Mouse (Mus musculus): ENCODE results near the gene Cd300e. TPM values are rescaled to one million over a fixed set of nuclear protein-coding genes. Genes with fewer than 3 reads are reported as not detected.

Gene Cd300e
- 0.12 TPM in 1 of 2 replicates, not detected in the other for polyA plus RNA-seq (2012; rRNA removed)

GRCm38 (mm10) chr11:115062077-115062476 is at the start of gene Cd300e:
Cd300e (minus strand) TSS chr11:115062177.
- DNase-seq: no peak
- TF ChIP-seq POLR2A (IDR thresholded peaks at IDR 0.05; ENCODE audit: control insufficient read depth, extremely low read depth, insufficient read depth, low read length, poor library complexity): no peak
- WGBS: 7% methylated on average over 5 of the region's 5 CpGs
- Histone ChIP-seq H3K27me3 (ENCODE audit: control insufficient read depth, insufficient read depth, low read length) (no peaks in the 10 kb centered on the region; the same call in 1 of the 2 replicates), H3K36me3 (ENCODE audit: control insufficient read depth, insufficient read depth, low read length) (no peaks in the 10 kb centered on the region), H3K4me3 (ENCODE audit: control insufficient read depth, insufficient read depth, low read length) (no peak within 1 kb of the TSS), H3K4me1 (replicated peaks; ENCODE audit: control insufficient read depth, insufficient read depth, low read length) (no peaks in the 10 kb centered on the region), H3K27ac (ENCODE audit: control insufficient read depth, insufficient read depth, low read length) (no peak within 1 kb of the TSS)

GRCm38 (mm10) chr11:115110271-115110670 is 48.3 kb upstream of the Cd300e start:
- Histone ChIP-seq H3K36me3 (ENCODE audit: control insufficient read depth, insufficient read depth, low read length) (no peaks in the 10 kb centered on the region), H3K4me3 (ENCODE audit: control insufficient read depth, insufficient read depth, low read length) (no peak overlapping the region), H3K27ac (ENCODE audit: control insufficient read depth, insufficient read depth, low read length) (no peak overlapping the region), H3K27me3 (ENCODE audit: control insufficient read depth, insufficient read depth, low read length) (no peaks in the 10 kb centered on the region), H3K4me1 (replicated peaks; ENCODE audit: control insufficient read depth, insufficient read depth, low read length) (no peaks in the 10 kb centered on the region)
- 62% methylated on average over 4 of the region's 5 CpGs for WGBS
- no peak for TF ChIP-seq CTCF (IDR thresholded peaks at IDR 0.05; ENCODE audit: borderline replicate concordance, control insufficient read depth, extremely low read depth, insufficient read depth, low read length, poor library complexity)
- no peak for TF ChIP-seq POLR2A (IDR thresholded peaks at IDR 0.05; ENCODE audit: control insufficient read depth, extremely low read depth, insufficient read depth, low read length, poor library complexity)
- no peak for DNase-seq

GRCm38 (mm10) chr11:115108176-115108575 is 46.2 kb upstream of the Cd300e start:
- Histone ChIP-seq H3K36me3 (ENCODE audit: control insufficient read depth, insufficient read depth, low read length) (no peaks in the 10 kb centered on the region), H3K27me3 (ENCODE audit: control insufficient read depth, insufficient read depth, low read length) (no peaks in the 10 kb centered on the region), H3K4me3 (ENCODE audit: control insufficient read depth, insufficient read depth, low read length) (no peak overlapping the region), H3K4me1 (replicated peaks; ENCODE audit: control insufficient read depth, insufficient read depth, low read length) (no peaks in the 10 kb centered on the region), H3K27ac (ENCODE audit: control insufficient read depth, insufficient read depth, low read length) (no peak overlapping the region)
- TF ChIP-seq CTCF (IDR thresholded peaks at IDR 0.05; ENCODE audit: borderline replicate concordance, control insufficient read depth, extremely low read depth, insufficient read depth, low read length, poor library complexity): no peak
- TF ChIP-seq POLR2A (IDR thresholded peaks at IDR 0.05; ENCODE audit: control insufficient read depth, extremely low read depth, insufficient read depth, low read length, poor library complexity): no peak
- WGBS: 96% methylated on average over 8 of the region's 8 CpGs
- DNase-seq: no peak

GRCm38 (mm10) chr11:115107403-115107916 is 45.5 kb upstream of the Cd300e start:
- H3K36me3 ChIP-seq (ENCODE audit: control insufficient read depth, insufficient read depth, low read length): no peaks in the 10 kb centered on the region
- H3K4me3 ChIP-seq (ENCODE audit: control insufficient read depth, insufficient read depth, low read length): no peak overlapping the region
- DNase-seq: no peak
- no peaks in the 10 kb centered on the region for H3K27me3 ChIP-seq (ENCODE audit: control insufficient read depth, insufficient read depth, low read length)
- no peaks in the 10 kb centered on the region for H3K4me1 ChIP-seq (replicated peaks; ENCODE audit: control insufficient read depth, insufficient read depth, low read length)
- no peak overlapping the region for H3K27ac ChIP-seq (ENCODE audit: control insufficient read depth, insufficient read depth, low read length)
- TF ChIP-seq CTCF (IDR thresholded peaks at IDR 0.05; ENCODE audit: borderline replicate concordance, control insufficient read depth, extremely low read depth, insufficient read depth, low read length, poor library complexity) (no peak), POLR2A (IDR thresholded peaks at IDR 0.05; ENCODE audit: control insufficient read depth, extremely low read depth, insufficient read depth, low read length, poor library complexity) (no peak)
- WGBS: 78% methylated on average over 4 of the region's 4 CpGs

- H3K4me3 ChIP-seq (ENCODE audit: control insufficient read depth, insufficient read depth, low read length): no peak overlapping the region
- no peaks in the 10 kb centered on the region for H3K4me1 ChIP-seq (replicated peaks; ENCODE audit: control insufficient read depth, insufficient read depth, low read length)
- no peak overlapping the region for H3K27ac ChIP-seq (ENCODE audit: control insufficient read depth, insufficient read depth, low read length)
- WGBS: 19% methylated on average over 2 of the region's 2 CpGs
- TF ChIP-seq POLR2A (IDR thresholded peaks at IDR 0.05; ENCODE audit: control insufficient read depth, extremely low read depth, insufficient read depth, low read length, poor library complexity): no peak
- no peak for TF ChIP-seq CTCF (IDR thresholded peaks at IDR 0.05; ENCODE audit: borderline replicate concordance, control insufficient read depth, extremely low read depth, insufficient read depth, low read length, poor library complexity)
- no peaks in the 10 kb centered on the region for H3K36me3 ChIP-seq (ENCODE audit: control insufficient read depth, insufficient read depth, low read length)
- H3K27me3 ChIP-seq (ENCODE audit: control insufficient read depth, insufficient read depth, low read length): no peaks in the 10 kb centered on the region
- no peak for DNase-seq
Measured at GRCm38 (mm10) chr11:115106638-115107037, 44.7 kb upstream of the Cd300e start.

- 93% methylated on average over 8 of the region's 8 CpGs for WGBS
- Histone ChIP-seq H3K27me3 (ENCODE audit: control insufficient read depth, insufficient read depth, low read length) (no peaks in the 10 kb centered on the region), H3K36me3 (ENCODE audit: control insufficient read depth, insufficient read depth, low read length) (no peaks in the 10 kb centered on the region), H3K27ac (ENCODE audit: control insufficient read depth, insufficient read depth, low read length) (no peak overlapping the region), H3K4me1 (replicated peaks; ENCODE audit: control insufficient read depth, insufficient read depth, low read length) (no peaks in the 10 kb centered on the region), H3K4me3 (ENCODE audit: control insufficient read depth, insufficient read depth, low read length) (no peak overlapping the region)
- TF ChIP-seq CTCF (IDR thresholded peaks at IDR 0.05; ENCODE audit: borderline replicate concordance, control insufficient read depth, extremely low read depth, insufficient read depth, low read length, poor library complexity) (no peak), POLR2A (IDR thresholded peaks at IDR 0.05; ENCODE audit: control insufficient read depth, extremely low read depth, insufficient read depth, low read length, poor library complexity) (no peak)
- DNase-seq: no peak
Measured at GRCm38 (mm10) chr11:115104769-115105563, 43.0 kb upstream of the Cd300e start.

Measured in thymus, adult 2 months (tissue).